Mouse (Mus musculus) lung, adult 10 weeks (tissue): ENCODE measurements around the gene Tmem80. TPM values are rescaled to one million over a fixed set of nuclear protein-coding genes. Genes with fewer than 3 reads are reported as not detected.

Experiments
- polyA plus RNA-seq: library from polyadenylated mRNA; stranded (reverse); fragments of 350-450 nt; fragmentation: Illumina TruSeq; extraction: RNeasy Lipid Tissue Mini Kit (QIAGEN cat#74804); gene quantifications from one replicate; pipeline ENCODE4 v1.2.3, GENCODE M21; 2014; ENCODE audit warnings: low read depth, low replicate concordance; ENCODE audit not compliant: insufficient read depth

Gene Tmem80
- 25.4 TPM for polyA plus RNA-seq

DNA sequence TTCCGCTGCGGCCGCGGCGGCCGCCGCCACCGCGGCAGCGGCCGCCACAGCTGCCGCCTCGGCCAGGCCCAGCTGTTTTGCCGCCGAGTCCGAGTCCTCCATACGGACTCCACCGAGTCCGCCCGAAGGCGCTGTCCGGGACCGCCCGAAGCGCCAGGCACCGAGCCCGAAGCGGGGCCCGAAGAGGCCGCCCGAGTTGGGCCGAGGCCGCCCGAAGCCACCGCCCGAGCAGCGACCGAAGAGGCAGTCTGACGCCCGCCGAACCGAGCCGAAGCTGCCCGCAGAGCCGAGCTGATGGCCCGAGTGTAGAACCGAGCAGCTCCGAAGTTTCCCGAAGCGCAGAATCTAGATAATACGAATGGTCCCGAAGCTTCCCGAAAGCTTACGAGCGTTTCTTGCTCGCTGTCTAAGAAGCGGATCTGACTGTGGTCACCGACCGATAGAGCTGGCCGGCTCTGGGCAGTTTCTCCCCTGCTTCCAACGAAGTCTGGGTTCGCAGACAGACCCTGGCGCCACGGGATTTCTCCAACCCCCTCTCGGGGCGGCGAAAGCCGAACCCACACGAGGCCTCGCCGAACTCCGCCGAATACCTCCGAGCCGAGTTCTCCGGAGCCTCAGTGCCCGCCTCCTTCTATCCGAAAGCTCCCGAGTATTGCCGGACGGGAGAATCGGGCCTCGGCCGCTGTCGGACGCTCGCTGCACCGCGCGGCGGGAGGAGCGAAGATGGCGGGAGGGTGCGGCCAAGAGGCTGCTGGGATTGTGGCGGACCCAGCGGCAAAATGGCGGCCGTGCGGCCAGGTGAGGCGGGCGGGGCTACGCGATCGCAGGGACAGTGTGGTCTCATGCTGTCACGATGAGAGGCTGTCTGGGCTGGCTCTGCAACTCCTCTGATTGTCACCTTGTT is at the start of gene Tmem80, which contains the start of gene Deaf1:
Tmem80 (plus strand) TSS at position 271 of the 904 bp plus-strand sequence.
Deaf1 (minus strand) TSS at position 222 of the 904 bp plus-strand sequence.

DNA sequence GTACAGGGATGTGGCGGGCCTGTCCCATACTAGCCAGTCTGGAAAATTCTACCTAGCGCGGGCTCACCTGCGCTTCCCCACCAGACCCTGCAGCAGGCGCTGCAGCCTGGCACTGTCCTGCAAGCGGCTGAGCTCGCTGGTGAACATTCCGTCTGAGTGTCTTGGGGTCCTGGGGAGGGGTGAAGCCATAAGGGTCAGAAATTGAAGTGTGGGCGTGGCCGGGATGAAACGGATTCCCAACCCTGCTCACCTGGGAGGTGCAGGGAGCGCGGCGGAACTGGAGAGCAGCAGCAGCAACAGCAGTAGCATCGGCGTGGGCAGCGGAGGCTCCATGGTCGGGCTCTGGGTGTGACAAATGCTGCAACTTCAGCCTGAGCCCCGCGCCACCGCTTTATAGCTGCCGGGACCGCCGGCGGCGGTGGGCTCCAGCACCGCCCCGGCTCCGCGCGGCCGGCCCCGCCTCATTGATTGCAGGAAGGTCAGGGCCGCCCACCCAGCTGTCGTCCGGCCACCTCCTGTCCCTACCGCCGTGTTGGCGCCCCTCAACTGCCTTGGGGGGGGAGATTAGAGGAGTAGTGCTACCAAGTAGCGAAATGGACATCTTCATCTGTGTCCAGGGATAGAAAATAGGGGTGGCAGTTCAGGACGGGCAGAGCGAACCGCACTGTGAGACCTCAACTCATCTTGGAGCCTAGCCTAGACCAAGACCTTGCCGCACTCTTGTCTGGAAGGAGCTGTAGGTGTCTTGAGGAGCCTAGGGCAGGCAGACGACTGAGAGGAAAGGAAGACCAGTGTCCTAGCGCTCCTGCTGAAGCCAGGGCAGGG is 48.6 kb upstream of the Tmem80 start, which contains the start of gene Sct:
Sct (minus strand) TSS at position 368 of the 825 bp plus-strand sequence.

DNA sequence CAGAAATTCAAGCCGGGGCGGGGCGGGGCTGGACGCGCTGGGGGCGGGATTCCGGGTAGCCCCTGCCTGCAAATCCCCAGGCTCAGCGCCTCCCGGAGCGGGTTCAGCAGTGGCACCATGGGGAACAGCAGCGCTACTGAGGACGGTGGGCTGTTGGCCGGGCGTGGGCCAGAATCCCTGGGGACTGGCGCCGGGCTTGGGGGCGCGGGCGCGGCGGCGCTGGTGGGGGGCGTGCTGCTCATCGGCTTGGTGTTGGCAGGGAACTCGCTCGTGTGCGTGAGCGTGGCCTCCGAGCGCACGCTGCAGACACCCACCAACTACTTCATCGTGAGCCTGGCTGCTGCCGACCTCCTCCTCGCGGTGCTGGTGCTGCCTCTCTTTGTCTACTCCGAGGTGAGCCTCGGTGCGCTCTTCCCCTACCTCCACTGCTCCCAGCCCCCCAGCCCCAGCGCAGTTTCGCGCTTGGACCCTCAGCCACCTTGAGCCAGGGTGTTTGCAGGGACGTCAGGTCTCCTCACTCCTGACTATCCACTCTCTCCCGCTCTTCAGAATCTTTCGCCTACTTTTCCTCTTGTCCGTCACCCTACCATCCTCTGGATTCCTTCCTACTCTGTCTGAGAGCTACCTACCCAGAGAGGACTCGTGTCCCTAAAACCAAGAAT is 35.5 kb upstream of the Tmem80 start, which contains the start of gene Drd4:
Drd4 (plus strand) TSS at position 86 of the 662 bp plus-strand sequence.

DNA sequence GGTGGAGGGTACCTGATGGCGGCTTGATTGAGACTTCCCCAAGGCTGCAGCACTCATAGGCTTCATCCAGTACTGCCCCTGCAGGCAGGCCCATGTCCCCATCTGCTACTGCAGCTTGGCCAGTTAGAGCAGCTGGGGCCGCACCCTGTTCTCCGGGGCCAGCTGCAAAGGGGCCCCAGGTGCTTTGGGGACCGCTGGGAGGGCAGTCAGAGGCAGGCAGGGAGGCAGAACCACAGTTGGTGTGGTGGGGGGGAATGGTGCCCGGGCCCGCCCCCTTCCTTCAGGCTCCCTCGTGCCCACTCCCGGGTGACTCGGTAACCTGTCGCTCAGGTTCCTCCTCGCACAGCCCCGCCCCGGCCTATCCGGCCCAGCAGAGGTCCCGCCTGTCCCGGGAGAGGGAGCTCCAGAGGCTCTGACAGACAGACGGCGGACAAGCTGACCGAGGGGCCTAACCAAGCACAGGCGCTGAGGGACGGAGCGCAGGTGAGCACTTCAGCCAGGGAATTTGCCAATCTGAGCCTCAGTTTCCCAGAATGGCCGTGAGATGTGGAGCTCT is 11.1 kb downstream of the Tmem80 start, which contains the start of gene Eps8l2:
Eps8l2 (plus strand) TSS at position 305 of the 556 bp plus-strand sequence.

Other genes with a start within 250 kb of the Tmem80 start
- gene Pkp3, start 249.5 kb upstream of the Tmem80 start, polyA plus RNA-seq = 12.5 TPM
- gene Sigirr, start 227.2 kb upstream of the Tmem80 start, polyA plus RNA-seq = 23.1 TPM
- gene Ano9, start 209.9 kb upstream of the Tmem80 start, polyA plus RNA-seq = 1.0 TPM
- gene Ptdss2, start 205.4 kb upstream of the Tmem80 start, polyA plus RNA-seq = 14.6 TPM
- 139 TPM for gene Rnh1, start 154.9 kb upstream of the Tmem80 start, polyA plus RNA-seq
- 93.0 TPM for gene Hras, start 133.7 kb upstream of the Tmem80 start, polyA plus RNA-seq
- 7.3 TPM for gene Lrrc56, start 133.6 kb upstream of the Tmem80 start, polyA plus RNA-seq
- 1.0 TPM for gene Lmntd2, start 113.7 kb upstream of the Tmem80 start, polyA plus RNA-seq
- gene Rassf7, start 111.9 kb upstream of the Tmem80 start, polyA plus RNA-seq = 55.1 TPM
- 26.6 TPM for gene Phrf1, start 99.0 kb upstream of the Tmem80 start, polyA plus RNA-seq
- gene Irf7, start 61.3 kb upstream of the Tmem80 start, polyA plus RNA-seq = 21.8 TPM
- 0.23 TPM for gene Cdhr5, start 51.0 kb upstream of the Tmem80 start, polyA plus RNA-seq
- not detected for gene Sct, start 48.6 kb upstream of the Tmem80 start, polyA plus RNA-seq
- not detected for gene Drd4, start 35.7 kb upstream of the Tmem80 start, polyA plus RNA-seq
- gene Deaf1, start within 50 bp of the Tmem80 start, polyA plus RNA-seq = 20.4 TPM
- gene Eps8l2, start 11.1 kb downstream of the Tmem80 start, polyA plus RNA-seq = 30.4 TPM
- 203 TPM for gene Taldo1, start 64.5 kb downstream of the Tmem80 start, polyA plus RNA-seq
- 24.6 TPM for gene Gatd1, start 86.4 kb downstream of the Tmem80 start, polyA plus RNA-seq
- 0.50 TPM for gene Cend1, start 101.8 kb downstream of the Tmem80 start, polyA plus RNA-seq
- gene Slc25a22, start 110.2 kb downstream of the Tmem80 start, polyA plus RNA-seq = 12.9 TPM
- 0.81 TPM for gene Pidd1, start 116.3 kb downstream of the Tmem80 start, polyA plus RNA-seq
- gene Rplp2, start 119.6 kb downstream of the Tmem80 start, polyA plus RNA-seq = 1,656 TPM
- gene Pnpla2, start 127.5 kb downstream of the Tmem80 start, polyA plus RNA-seq = 109 TPM
- 126 TPM for gene Cracr2b, start 133.4 kb downstream of the Tmem80 start, polyA plus RNA-seq
- gene Cd151, start 139.7 kb downstream of the Tmem80 start, polyA plus RNA-seq = 213 TPM
- 44.0 TPM for gene Polr2l, start 147.4 kb downstream of the Tmem80 start, polyA plus RNA-seq
- 42.4 TPM for gene Tspan4, start 147.5 kb downstream of the Tmem80 start, polyA plus RNA-seq
- gene Chid1, start 212.1 kb downstream of the Tmem80 start, polyA plus RNA-seq = 17.6 TPM
- gene Ap2a2, start 234.4 kb downstream of the Tmem80 start, polyA plus RNA-seq = 28.1 TPM